Mouse (Mus musculus): Measurements from ENCODE around the gene Ube2s. TPM values are rescaled to one million over a fixed set of nuclear protein-coding genes. Genes with fewer than 3 reads are reported as not detected.
"Not testable (repeated sequence)": the region's sequence is repeated elsewhere in the genome, so short reads cannot be mapped to it uniquely, and the experiment has no call there.

Ube2s gene
- total RNA-seq, 2 experiments from 2014 or later = 149 to 152 TPM

GRCm38 (mm10) chr7:4822162-4822907, 9.9 kb upstream of the Ube2s start:
- intact Hi-C loops (cut with DNase I) = loop anchor here (5.0 kb wide), 1 partner anchor 75 kb away; no protein-coding TSS in a partner anchor
- no peak for DNase-seq

- DNase-seq = no peak
- intact Hi-C loops (cut with DNase I) = loop anchor here (5.0 kb wide), 1 partner anchor 76 kb away; no protein-coding TSS in a partner anchor
Observed at GRCm38 (mm10) chr7:4821690-4822089, 9.3 kb upstream of the Ube2s start.

DNA sequence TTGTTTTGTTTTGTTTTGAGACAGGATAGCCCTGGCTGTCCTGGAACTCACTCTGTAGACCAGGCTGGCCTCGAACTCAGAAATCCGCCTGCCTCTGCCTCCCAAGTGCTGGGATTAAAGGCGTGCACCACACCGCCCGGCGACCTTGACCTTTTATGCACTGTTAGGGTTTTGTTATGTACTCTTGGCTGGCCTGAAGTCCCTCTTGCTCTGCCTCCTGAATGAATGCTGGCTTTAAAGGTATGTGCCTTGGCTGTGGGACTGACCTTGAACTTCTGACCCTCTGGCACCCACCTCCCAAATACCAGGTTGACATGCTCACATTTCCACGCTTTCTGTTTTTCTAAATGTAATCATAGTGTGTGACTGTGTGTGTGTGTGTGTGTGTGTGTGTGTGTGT, 8.5 kb upstream of the Ube2s start:
- intact Hi-C loops (cut with DNase I) = loop anchor here (5.0 kb wide), 1 partner anchor 76 kb away; no protein-coding TSS in a partner anchor
- DNase-seq = not testable (repeated sequence)

DNA sequence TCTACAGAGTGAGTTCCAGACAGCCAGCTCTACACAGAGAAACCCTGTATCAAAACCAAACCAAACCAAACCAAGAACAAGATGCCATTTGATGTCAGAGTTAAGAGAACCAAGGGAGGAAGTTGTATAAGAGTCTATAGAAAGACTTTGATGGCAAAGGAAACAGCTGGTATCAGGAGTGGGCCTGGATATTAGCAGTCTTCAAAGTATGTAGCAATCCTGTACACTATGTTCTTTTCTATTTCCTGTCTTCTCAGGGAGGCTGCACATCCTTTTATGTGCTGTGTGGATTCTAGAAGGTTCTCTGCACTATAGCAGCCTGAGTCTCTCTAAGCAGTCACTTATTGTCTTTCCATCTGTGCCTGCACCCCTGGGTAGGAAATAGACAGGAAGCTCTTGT, 4.2 kb upstream of the Ube2s start:
- intact Hi-C loops (cut with DNase I) = loop anchor here (5.0 kb wide), 1 partner anchor 126 kb away; no protein-coding TSS in a partner anchor
- no peak for DNase-seq

DNA sequence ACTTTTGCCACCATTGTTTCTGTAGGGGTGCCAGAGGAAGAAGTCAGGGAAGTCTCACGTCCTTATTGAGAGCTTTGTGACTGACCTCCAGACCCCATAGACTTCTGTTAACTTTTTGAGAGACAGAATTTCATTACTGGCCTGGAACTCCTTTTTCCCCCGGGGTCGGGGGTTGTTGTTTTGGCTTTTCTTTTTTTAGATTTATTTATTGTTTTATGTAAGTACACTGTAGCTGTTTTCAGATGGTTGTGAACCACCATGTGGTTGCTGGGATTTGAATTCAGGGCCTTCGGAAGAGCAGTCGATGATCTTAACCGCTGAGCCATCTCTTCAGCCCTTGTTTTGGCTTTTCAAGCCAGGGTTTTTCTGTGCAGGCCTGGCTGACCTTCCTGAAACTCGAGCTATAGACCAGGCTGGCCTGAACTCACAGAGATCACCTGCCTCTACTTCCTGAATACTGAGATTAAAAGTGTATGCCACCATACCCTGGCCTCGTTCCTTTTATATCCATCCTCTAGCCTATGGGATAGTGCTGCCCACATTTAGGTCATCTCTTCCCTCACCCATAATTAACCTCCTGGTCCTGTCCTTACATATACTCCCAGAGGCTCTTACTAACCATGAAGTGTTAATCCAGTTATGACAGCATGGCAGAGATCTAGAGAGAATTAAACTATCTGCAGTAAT, 858 bp upstream of the Ube2s start:
- intact Hi-C loops (cut with DNase I) = loop anchor here (5.0 kb wide), 3 partner anchors 104 to 249 kb away; partner anchors contain the start of genes Fiz1, U2af2, Zfp524 and Zfp628
- DNase-seq = no peak

DNA sequence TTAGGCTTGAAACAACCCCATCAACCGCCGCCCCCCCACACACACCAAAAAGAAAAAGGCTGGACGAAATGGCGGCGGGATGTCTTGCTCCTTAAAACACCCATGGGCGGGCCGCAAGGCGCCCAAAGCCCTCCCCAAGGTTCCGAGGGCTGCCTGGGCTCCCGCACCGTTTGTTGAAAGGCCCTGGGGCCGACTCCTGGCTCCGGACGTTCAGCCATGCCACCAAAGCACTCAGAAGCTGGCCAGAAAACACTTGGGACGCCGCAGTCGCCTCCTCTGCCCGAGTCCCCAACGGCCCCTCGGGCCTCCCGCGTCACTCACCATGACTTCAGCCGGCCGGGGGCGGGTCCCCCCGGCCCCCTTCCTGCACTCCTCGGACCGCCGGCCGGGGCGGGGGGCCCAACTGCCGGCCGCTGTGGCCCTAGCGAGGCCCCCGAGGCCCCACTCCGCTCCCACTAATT, 518 bp downstream of the Ube2s start:
- DNase-seq = no peak
- intact Hi-C loops (cut with DNase I) = loop anchor here (2.0 to 5.0 kb wide), 4 partner anchors 19 to 250 kb away; partner anchors contain the start of genes Fiz1, Rpl28, U2af2 and Zfp524

GRCm38 (mm10) chr7:4811131-4811530, 1.3 kb downstream of the Ube2s start:
- DNase-seq = not testable (repeated sequence)
- intact Hi-C loops (cut with DNase I) = loop anchor here (2.0 to 5.0 kb wide), 4 partner anchors 18 to 251 kb away; partner anchors contain the start of genes Fiz1, Rpl28, U2af2 and Zfp524

DNA sequence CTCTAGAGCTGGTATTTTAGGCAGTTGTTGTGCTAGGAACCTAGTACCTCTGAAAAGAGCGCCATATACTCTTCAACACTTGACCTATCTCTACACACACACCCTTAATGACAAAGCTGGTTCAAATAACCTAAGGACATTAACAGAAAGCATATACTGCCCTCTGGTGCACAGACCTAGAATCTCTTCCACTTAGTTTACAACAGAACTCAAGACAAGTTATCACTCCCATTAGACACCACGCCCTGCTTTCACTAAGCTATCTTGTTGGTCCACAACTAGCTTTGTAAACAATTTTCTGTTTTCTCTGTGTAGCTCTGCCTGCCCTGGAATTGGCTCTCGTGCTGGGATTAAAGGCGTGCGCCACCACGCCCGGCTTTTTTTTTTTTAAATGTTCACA, 5.7 kb downstream of the Ube2s start:
- intact Hi-C loops (cut with DNase I) = loop anchor here (2.0 kb wide), 1 partner anchor 250 kb away; no protein-coding TSS in a partner anchor
- DNase-seq = peak; percentile 50 to 61

DNA sequence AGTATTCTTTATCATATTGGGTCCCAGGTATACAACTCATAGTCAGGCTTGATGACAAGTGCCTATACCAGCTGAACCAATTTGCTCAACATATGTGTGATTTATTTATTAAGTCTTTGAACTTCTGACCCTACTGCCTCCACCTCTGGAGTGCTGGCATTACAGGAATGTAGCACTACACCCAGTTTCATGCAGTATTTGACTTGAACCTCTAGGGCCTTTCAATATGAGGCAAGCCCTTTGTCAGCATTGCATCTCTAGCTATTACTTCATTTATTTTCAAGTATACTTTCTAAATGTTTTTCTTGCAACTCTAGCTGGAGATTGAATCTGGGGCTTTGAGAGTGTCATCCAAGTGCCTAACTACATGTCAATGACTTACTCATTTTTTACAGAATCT, 10.1 kb downstream of the Ube2s start:
- no peak for DNase-seq
- intact Hi-C loops (cut with DNase I) = no loop called here

DNA sequence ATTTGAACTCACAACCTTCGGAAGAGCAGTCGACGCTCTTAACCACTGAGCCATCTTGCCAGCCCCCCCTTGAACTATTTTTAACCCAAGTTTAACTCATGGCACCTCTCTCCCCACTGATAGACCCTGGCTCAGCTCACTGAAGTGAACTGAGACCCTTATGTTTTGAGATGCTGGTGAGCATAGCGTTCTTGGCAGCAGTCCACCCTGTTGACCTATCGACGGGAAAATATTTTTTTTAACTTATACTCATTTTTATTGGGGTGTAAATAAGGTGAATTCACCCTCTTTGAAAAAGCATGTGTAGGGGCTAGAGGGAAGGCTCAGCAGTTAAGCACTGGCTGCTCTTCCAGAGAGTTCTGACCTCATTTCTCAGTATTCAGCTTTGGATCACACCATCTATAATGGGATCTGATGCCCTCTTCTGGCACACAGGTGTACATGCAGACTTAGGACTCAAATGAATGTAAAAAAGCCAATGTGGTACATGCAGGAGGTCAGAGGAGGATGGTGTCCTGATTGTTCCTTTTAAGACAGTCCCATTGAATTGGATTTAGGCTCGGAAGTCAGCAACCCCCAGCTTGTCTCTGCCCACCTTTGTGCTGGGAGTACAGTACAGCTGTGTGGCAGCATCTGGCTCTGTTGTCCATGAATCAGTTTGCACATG, 16.5 kb downstream of the Ube2s start:
- intact Hi-C loops (cut with DNase I) = loop anchor here (2.0 kb wide), 1 partner anchor 239 kb away; no protein-coding TSS in a partner anchor
- peak; percentile 32 to 42 for DNase-seq

DNA sequence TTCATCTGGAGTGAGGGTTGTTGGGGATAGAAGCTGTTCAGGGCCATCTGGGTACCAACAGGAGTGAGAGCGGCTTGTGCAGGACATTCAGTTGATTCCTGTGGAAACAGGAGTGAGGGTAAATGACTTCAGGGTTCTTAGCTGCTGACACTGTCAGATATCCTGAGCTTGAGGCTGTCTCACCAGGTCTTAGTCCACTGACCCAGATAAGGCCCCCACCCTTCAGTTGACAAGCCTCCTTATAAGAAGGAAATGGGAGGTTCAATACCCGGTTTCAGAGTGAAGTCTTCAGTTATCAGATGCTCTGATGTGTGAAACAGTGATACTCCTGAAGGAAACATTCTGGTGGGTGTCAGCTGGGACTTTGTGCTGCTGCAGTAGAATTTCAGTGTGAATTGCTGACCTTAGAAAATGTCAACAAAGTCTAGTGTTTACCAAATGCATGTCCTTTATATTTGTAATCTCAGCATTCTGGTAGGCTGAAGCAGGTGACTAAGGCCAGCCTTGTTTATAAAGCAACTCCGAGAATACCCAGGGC, 17.7 kb downstream of the Ube2s start:
- intact Hi-C loops (cut with DNase I) = no loop called here
- DNase-seq = no peak

GRCm38 (mm10) chr7:4793674-4794073, 18.7 kb downstream of the Ube2s start:
- intact Hi-C loops (cut with DNase I) = loop anchor here (2.0 kb wide), 3 partner anchors 17 to 169 kb away; partner anchors contain the start of gene Kmt5c

GRCm38 (mm10) chr7:4793248-4793647, 19.1 kb downstream of the Ube2s start:
- peak in 1 of 2 experiments; percentile 16 for DNase-seq
- intact Hi-C loops (cut with DNase I) = loop anchor here (2.0 kb wide), 3 partner anchors 18 to 168 kb away; partner anchors contain the start of gene Kmt5c

More at GRCm38 (mm10) chr7:4793674-4794073, 18.7 kb downstream of the Ube2s start:
- DNase-seq = no peak

DNA sequence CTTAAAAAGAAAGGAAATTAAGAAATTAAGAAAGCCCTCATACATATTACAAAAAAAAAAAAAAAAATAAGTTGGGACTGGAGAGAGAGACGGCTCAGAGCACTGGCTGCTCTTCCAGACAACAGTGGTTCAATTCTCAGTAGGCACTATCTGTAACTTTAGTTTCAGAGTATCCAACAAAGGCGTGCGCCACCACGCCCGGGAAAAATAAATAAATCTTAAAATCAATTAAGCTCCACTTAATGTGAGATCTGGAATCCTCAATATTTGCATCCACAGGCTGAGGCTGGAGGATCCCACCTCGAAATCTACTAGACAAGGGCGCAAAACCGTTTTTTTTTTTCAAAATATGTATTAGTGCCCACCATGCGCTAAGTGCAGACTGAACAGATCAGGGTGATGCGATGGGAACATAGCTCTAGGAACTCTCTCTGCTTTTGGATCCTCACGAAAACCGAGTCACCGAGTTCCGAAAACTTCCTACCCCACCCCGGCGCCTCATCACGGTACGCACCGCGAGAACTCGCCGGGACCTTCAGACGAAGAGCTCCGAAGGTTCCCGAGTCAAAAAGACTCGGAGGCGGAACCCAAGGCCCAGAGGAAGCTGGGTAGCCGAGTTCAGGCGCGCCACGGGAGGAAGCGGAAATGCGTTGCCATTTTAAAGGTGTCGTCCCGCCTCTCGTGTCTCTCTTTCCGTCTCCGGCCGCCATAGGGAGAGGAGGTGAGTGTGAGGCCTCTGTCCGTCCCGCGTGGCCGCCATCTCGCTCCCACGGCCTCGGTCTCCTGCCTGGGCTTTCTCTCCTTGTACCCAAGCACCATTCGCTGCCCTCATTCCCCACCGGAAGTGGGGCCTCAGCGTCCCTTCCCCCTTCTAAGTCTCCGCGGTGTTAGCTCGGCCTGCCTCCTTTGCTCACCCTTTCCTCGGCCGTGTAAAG, 19.8 kb downstream of the Ube2s start, which contains the start of gene Rpl28:
Rpl28 (plus strand) TSS at position 597 of the 935 bp plus-strand sequence.
- intact Hi-C loops (cut with DNase I) = loop anchor here (2.0 kb wide), 3 partner anchors 18 to 168 kb away; partner anchors contain the start of gene Kmt5c
- DNase-seq = peak; percentile 97 to 98

GRCm38 (mm10) chr7:4789436-4789935, 22.9 kb downstream of the Ube2s start, which contains the start of gene Tmem238:
TSS of gene Tmem238 (minus strand) at chr7:4789656.
- peak in 1 of 2 experiments; percentile 63 for DNase-seq
- intact Hi-C loops (cut with DNase I) = loop anchor here (5.0 kb wide), 1 partner anchor 82 kb away; no protein-coding TSS in a partner anchor

DNA sequence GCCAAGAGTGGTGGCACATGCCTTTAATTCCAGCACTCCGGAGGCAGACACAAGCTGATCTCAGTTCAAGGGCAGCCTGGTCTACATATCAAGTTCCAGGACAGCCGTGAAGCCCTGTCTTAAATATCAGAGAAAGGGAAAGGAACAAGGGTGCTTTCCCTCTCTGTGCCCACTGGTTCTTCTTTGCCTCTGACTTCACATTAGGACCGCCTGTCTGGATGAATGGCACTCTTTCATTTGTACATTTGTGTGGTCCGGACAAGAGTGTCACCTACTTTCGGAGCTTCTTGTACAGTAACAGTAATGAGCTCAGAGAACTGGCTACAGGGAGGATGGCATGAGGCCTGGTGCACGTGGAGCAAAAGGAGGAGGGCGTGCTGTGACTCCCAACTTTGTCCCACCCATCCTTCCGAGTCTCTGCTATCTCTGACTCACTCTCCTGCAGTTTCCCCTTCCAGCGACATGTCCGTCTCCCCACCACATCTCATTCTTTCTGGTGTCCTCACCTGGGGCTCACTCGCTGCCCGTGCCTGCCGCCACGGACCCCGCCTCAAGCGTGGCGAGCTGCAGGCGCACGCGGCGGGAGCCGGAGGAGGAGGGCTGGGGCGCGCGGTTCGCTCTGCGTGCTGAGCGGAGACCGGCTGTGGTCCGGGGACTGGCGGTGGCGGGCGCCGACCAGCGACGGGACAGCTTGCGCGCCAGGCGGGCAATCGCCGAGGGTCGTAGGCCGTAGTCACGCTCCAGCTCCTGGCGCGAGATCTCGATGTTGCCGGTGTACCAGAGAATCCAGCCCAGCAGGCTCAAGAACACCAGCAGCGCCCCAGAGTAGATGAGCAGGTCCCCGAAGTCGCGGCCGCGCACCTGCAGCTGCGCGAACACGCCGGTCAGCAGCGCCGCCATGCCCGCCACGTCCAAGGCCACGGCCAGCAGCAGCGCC, 23.6 kb downstream of the Ube2s start:
- intact Hi-C loops (cut with DNase I) = loop anchor here (5.0 kb wide), 1 partner anchor 81 kb away; no protein-coding TSS in a partner anchor
- DNase-seq = peak; percentile 72 to 73

DNA sequence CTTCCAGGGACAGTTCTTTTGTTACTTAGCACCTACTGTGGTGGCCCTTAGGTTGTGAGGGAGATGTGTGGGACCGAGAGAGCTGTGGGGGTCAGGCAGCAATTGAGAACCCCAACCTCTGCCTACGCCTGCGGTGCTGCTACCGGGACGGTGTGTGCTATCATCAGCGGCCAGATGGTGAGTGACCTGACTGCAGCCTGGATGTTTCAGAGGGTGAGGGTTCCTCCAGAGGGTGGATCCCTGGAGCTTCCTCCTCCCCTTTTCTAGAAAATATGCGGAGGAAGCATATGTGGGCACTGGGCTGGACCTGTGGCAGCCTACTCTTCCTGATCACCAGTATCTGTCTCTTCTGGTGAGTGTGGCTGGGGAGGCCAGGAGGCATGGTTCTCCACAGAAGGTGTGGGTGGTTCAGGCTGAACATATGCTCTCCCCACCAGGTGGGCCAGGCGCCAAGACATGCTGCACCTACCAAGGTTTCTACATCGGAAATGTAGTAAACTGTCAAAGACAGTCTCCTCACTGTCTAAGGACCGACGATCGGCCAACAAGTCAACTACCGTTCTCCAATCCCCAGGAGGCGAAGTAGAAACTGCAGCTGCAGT, 28.6 kb downstream of the Ube2s start:
- DNase-seq = no peak
- intact Hi-C loops (cut with DNase I) = loop anchor here (2.0 kb wide), 1 partner anchor 25 kb away; no protein-coding TSS in a partner anchor
